Mouse (Mus musculus): ENCODE data around the gene Nop56. TPM values are rescaled to one million over a fixed set of nuclear protein-coding genes. Genes with fewer than 3 reads are reported as not detected.

Gene Nop56
- polyA plus RNA-seq, 1 experiment from 2014 or later: 335 TPM

- no peak overlapping the region for H3K27ac ChIP-seq (ENCODE audit: low read depth, low read length)
- ATAC-seq (ENCODE audit: insufficient read depth, low FRiP score, low TSS enrichment) (no peak), DNase-seq (ENCODE audit: low spot score) (peak; percentile 75)
- 20% methylated on average over 8 of the region's 8 CpGs for WGBS
- H3K36me3 ChIP-seq (ENCODE audit: control insufficient read depth, insufficient read depth, low read length): no peaks in the 10 kb centered on the region
- H3K4me1 ChIP-seq (ENCODE audit: control insufficient read depth, insufficient read depth, low read length): peaks cover 11% of the 10 kb centered on the region; the same call in 1 of the 2 replicates
- H3K9me3 ChIP-seq (ENCODE audit: control insufficient read depth, low read length): no peaks in the 10 kb centered on the region
- H3K27me3 ChIP-seq (ENCODE audit: control insufficient read depth, insufficient read depth, low read length): peaks cover 11% of the 10 kb centered on the region; the same call in 1 of the 2 replicates
- no peak overlapping the region for H3K4me2 ChIP-seq (ENCODE audit: low read depth)
- H3K9ac ChIP-seq (ENCODE audit: low read length): no peak overlapping the region
- no peak overlapping the region for H3K4me3 ChIP-seq (ENCODE audit: low read depth, low read length)
Observed at GRCm38 (mm10) chr2:130291434-130291833, 17.2 kb downstream of the Nop56 start.

- DNase-seq (ENCODE audit: low spot score) (no peak), ATAC-seq (ENCODE audit: insufficient read depth, low FRiP score, low TSS enrichment) (no peak)
- no peaks in the 10 kb centered on the region for H3K9me3 ChIP-seq (ENCODE audit: control insufficient read depth, low read length)
- no peak overlapping the region for H3K9ac ChIP-seq (ENCODE audit: low read length)
- H3K4me1 ChIP-seq (ENCODE audit: control insufficient read depth, insufficient read depth, low read length): peaks cover 14% of the 10 kb centered on the region
- no peak overlapping the region for H3K4me3 ChIP-seq (ENCODE audit: low read depth, low read length)
- H3K27ac ChIP-seq (ENCODE audit: low read depth, low read length): no peak overlapping the region
- WGBS: 61% methylated on average over 3 of the region's 3 CpGs
- H3K4me2 ChIP-seq (ENCODE audit: low read depth): no peak overlapping the region
- H3K27me3 ChIP-seq (ENCODE audit: control insufficient read depth, insufficient read depth, low read length): peaks cover 15% of the 10 kb centered on the region; the same call in 1 of the 2 replicates
- no peaks in the 10 kb centered on the region for H3K36me3 ChIP-seq (ENCODE audit: control insufficient read depth, insufficient read depth, low read length)
Observed at GRCm38 (mm10) chr2:130293009-130293408, 18.8 kb downstream of the Nop56 start.

GRCm38 (mm10) chr2:130293486-130293885, 19.3 kb downstream of the Nop56 start:
- Histone ChIP-seq H3K4me2 (ENCODE audit: low read depth) (no peak overlapping the region), H3K9me3 (ENCODE audit: control insufficient read depth, low read length) (no peaks in the 10 kb centered on the region), H3K4me3 (ENCODE audit: low read depth, low read length) (no peak overlapping the region), H3K27me3 (ENCODE audit: control insufficient read depth, insufficient read depth, low read length) (peaks cover 15% of the 10 kb centered on the region; the same call in 1 of the 2 replicates), H3K9ac (ENCODE audit: low read length) (no peak overlapping the region), H3K27ac (ENCODE audit: low read depth, low read length) (no peak overlapping the region), H3K4me1 (ENCODE audit: control insufficient read depth, insufficient read depth, low read length) (peaks cover 14% of the 10 kb centered on the region), H3K36me3 (ENCODE audit: control insufficient read depth, insufficient read depth, low read length) (no peaks in the 10 kb centered on the region)
- WGBS: 4% methylated on average over 4 of the region's 4 CpGs
- 0 out of 2 replicates have a peak, but pooled peaks have one; percentile 31 for ATAC-seq (ENCODE audit: insufficient read depth, low FRiP score, low TSS enrichment)
- peak; percentile 31 for DNase-seq (ENCODE audit: low spot score)

GRCm38 (mm10) chr2:130294218-130294935, 20.1 kb downstream of the Nop56 start:
- DNase-seq (ENCODE audit: low spot score) (no peak), ATAC-seq (ENCODE audit: insufficient read depth, low FRiP score, low TSS enrichment) (peak; percentile 3; the same call in 1 of the 2 replicates)
- H3K4me1 ChIP-seq (ENCODE audit: control insufficient read depth, insufficient read depth, low read length): peaks cover 14% of the 10 kb centered on the region
- H3K9me3 ChIP-seq (ENCODE audit: control insufficient read depth, low read length): no peaks in the 10 kb centered on the region
- peak overlapping the region; percentile 79 for H3K4me3 ChIP-seq (ENCODE audit: low read depth, low read length)
- peak overlapping the region; percentile 78; the same call in 1 of the 2 replicates for H3K27ac ChIP-seq (ENCODE audit: low read depth, low read length)
- H3K36me3 ChIP-seq (ENCODE audit: control insufficient read depth, insufficient read depth, low read length): no peaks in the 10 kb centered on the region
- peak overlapping the region; percentile 80 for H3K9ac ChIP-seq (ENCODE audit: low read length)
- peaks cover 15% of the 10 kb centered on the region; the same call in 1 of the 2 replicates for H3K27me3 ChIP-seq (ENCODE audit: control insufficient read depth, insufficient read depth, low read length)
- H3K4me2 ChIP-seq (ENCODE audit: low read depth): peak overlapping the region; percentile 73
- WGBS: 10% methylated on average over 20 of the region's 20 CpGs

GRCm38 (mm10) chr2:130294936-130295277, 20.7 kb downstream of the Nop56 start, which contains the start of gene Ebf4:
TSS of gene Ebf4 (plus strand) at chr2:130295169.
- Histone ChIP-seq H3K27me3 (ENCODE audit: control insufficient read depth, insufficient read depth, low read length) (peaks cover 15% of the 10 kb centered on the region; the same call in 1 of the 2 replicates), H3K9ac (ENCODE audit: low read length) (peak within 1 kb of the TSS; percentile 80), H3K9me3 (ENCODE audit: control insufficient read depth, low read length) (no peaks in the 10 kb centered on the region), H3K4me2 (ENCODE audit: low read depth) (peak within 1 kb of the TSS; percentile 73), H3K36me3 (ENCODE audit: control insufficient read depth, insufficient read depth, low read length) (no peaks in the 10 kb centered on the region), H3K4me1 (ENCODE audit: control insufficient read depth, insufficient read depth, low read length) (peaks cover 14% of the 10 kb centered on the region), H3K4me3 (ENCODE audit: low read depth, low read length) (peak within 1 kb of the TSS; percentile 79), H3K27ac (ENCODE audit: low read depth, low read length) (peak within 1 kb of the TSS; percentile 78)
- WGBS: 0% methylated on average over 17 of the region's 39 CpGs
- DNase-seq (ENCODE audit: low spot score) (peak; percentile 85), ATAC-seq (ENCODE audit: insufficient read depth, low FRiP score, low TSS enrichment) (peak; percentile 73)

DNA sequence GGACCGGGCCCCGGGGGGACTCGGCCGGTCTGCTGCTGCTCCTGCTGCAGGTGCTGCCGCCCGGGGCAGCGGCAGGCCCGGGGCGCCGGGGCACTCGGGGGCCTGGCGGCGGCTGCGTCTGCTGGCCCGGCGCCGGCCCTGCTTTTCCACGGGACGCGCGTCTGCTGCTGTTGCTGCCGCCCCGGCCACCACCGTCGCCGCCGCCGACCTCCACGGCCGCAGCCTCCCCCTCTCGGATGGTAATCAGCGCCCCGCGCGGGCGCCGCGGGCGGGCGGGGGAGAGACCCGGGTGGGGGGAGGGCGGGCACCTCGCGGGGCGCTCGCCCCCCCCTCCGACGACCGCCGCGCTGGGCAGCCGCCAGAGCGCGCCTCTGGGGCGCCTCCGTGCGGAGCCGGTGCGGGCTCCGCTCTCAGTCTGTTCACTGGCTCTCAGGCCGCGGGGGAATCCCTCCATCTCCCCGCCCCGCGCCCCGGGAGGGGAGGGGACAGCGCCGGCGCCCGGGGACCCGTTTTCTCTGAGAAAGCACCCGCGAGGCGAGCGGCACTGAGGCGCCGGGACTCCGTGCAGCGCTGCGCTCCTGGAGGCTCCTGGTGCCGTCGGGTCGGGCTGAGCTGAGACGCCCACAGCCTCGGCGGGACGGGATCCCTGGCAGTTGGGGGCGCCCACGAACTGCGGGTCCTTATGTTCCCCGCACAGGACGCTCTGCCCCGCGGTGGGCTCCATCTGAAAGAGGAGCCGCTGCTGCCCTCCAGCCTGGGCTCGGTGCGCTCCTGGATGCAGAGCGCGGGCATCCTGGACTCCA, 21.3 kb downstream of the Nop56 start:
- peak overlapping the region; percentile 78 for H3K27ac ChIP-seq (ENCODE audit: low read depth, low read length)
- under 1% methylated on average over 47 of the region's 99 CpGs for WGBS
- H3K4me2 ChIP-seq (ENCODE audit: low read depth): peak overlapping the region; percentile 73
- DNase-seq (ENCODE audit: low spot score) (peak; percentile 77), ATAC-seq (ENCODE audit: insufficient read depth, low FRiP score, low TSS enrichment) (peak; percentile 71)
- peaks cover 14% of the 10 kb centered on the region for H3K4me1 ChIP-seq (ENCODE audit: control insufficient read depth, insufficient read depth, low read length)
- peak overlapping the region; percentile 79 for H3K4me3 ChIP-seq (ENCODE audit: low read depth, low read length)
- H3K9ac ChIP-seq (ENCODE audit: low read length): peak overlapping the region; percentile 80
- H3K27me3 ChIP-seq (ENCODE audit: control insufficient read depth, insufficient read depth, low read length): peaks cover 15% of the 10 kb centered on the region; the same call in 1 of the 2 replicates
- H3K9me3 ChIP-seq (ENCODE audit: control insufficient read depth, low read length): no peaks in the 10 kb centered on the region
- no peaks in the 10 kb centered on the region for H3K36me3 ChIP-seq (ENCODE audit: control insufficient read depth, insufficient read depth, low read length)

GRCm38 (mm10) chr2:130296134-130296745, 22.0 kb downstream of the Nop56 start:
- H3K4me3 ChIP-seq (ENCODE audit: low read depth, low read length): peak overlapping the region; percentile 79
- H3K4me1 ChIP-seq (ENCODE audit: control insufficient read depth, insufficient read depth, low read length): peaks cover 14% of the 10 kb centered on the region
- DNase-seq (ENCODE audit: low spot score): peak; percentile 16
- WGBS: 4% methylated on average over 20 of the region's 20 CpGs
- H3K27me3 ChIP-seq (ENCODE audit: control insufficient read depth, insufficient read depth, low read length): peaks cover 15% of the 10 kb centered on the region; the same call in 1 of the 2 replicates
- H3K27ac ChIP-seq (ENCODE audit: low read depth, low read length): 0 out of 2 replicates have a peak overlapping the region, but pooled peaks have one; percentile 34
- no peaks in the 10 kb centered on the region for H3K9me3 ChIP-seq (ENCODE audit: control insufficient read depth, low read length)
- H3K4me2 ChIP-seq (ENCODE audit: low read depth): peak overlapping the region; percentile 73
- peak overlapping the region; percentile 80 for H3K9ac ChIP-seq (ENCODE audit: low read length)
- no peak; the same call in 1 of the 2 replicates for ATAC-seq (ENCODE audit: insufficient read depth, low FRiP score, low TSS enrichment)
- no peaks in the 10 kb centered on the region for H3K36me3 ChIP-seq (ENCODE audit: control insufficient read depth, insufficient read depth, low read length)

DNA sequence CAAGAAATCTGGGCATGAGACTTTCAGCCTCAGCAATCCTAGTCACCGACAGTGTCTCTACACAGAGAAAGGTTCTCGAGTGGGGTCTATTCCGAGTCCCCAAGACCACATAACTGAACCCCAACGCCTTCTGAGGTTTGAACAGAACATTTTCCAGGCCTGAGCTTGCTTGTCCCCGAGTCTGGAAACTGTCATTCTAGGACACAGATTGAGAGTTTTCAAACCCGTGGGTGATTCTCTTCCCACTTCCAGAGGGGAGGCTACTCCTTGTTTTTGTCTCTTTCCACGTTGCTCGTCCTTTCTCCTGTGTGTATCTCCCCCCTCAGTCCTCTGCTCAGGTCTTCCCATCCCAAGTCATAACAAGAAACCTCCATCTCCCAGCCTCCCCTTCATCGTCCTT, 23.4 kb downstream of the Nop56 start:
- ATAC-seq (ENCODE audit: insufficient read depth, low FRiP score, low TSS enrichment) (no peak), DNase-seq (ENCODE audit: low spot score) (no peak)
- Histone ChIP-seq H3K4me3 (ENCODE audit: low read depth, low read length) (no peak overlapping the region), H3K27me3 (ENCODE audit: control insufficient read depth, insufficient read depth, low read length) (peaks cover 15% of the 10 kb centered on the region; the same call in 1 of the 2 replicates), H3K4me1 (ENCODE audit: control insufficient read depth, insufficient read depth, low read length) (peaks cover 14% of the 10 kb centered on the region), H3K27ac (ENCODE audit: low read depth, low read length) (no peak overlapping the region), H3K4me2 (ENCODE audit: low read depth) (no peak overlapping the region), H3K36me3 (ENCODE audit: control insufficient read depth, insufficient read depth, low read length) (no peaks in the 10 kb centered on the region), H3K9ac (ENCODE audit: low read length) (no peak overlapping the region), H3K9me3 (ENCODE audit: control insufficient read depth, low read length) (no peaks in the 10 kb centered on the region)
- WGBS: 84% methylated on average over 9 of the region's 9 CpGs
